Mouse (Mus musculus): ENCODE measurements around the gene Syne1.
"Not testable (repeated sequence)": the region's sequence is repeated elsewhere in the genome, so short reads cannot be mapped to it uniquely, and the experiment has no call there.

Gene Syne1

GRCm38 (mm10) chr10:5515330-5515729 lies 36.0 kb downstream of the Syne1 start:
- DNase-seq, result no peak

- no peak for DNase-seq
Observed at GRCm38 (mm10) chr10:5514134-5514533, 37.1 kb downstream of the Syne1 start.

- peak in 1 of 2 experiments; percentile 20 for DNase-seq
Observed at GRCm38 (mm10) chr10:5512285-5512684, 39.0 kb downstream of the Syne1 start.

GRCm38 (mm10) chr10:5511403-5511802 lies 39.9 kb downstream of the Syne1 start:
- no peak for DNase-seq

GRCm38 (mm10) chr10:5507478-5507877 lies 43.8 kb downstream of the Syne1 start:
- no peak for DNase-seq

GRCm38 (mm10) chr10:5504761-5505160 lies 46.5 kb downstream of the Syne1 start:
- no peak for DNase-seq

- DNase-seq, result no peak
Observed at GRCm38 (mm10) chr10:5503909-5504308, 47.4 kb downstream of the Syne1 start.

GRCm38 (mm10) chr10:5499684-5500369 lies 51.5 kb downstream of the Syne1 start:
- DNase-seq, result not testable (repeated sequence)

GRCm38 (mm10) chr10:5497859-5498258 lies 53.4 kb downstream of the Syne1 start:
- DNase-seq, result no peak

- DNase-seq, result no peak
Observed at GRCm38 (mm10) chr10:5491050-5491449, 60.2 kb downstream of the Syne1 start.

GRCm38 (mm10) chr10:5490029-5490428 lies 61.3 kb downstream of the Syne1 start:
- DNase-seq, result no peak

GRCm38 (mm10) chr10:5488097-5488496 lies 63.2 kb downstream of the Syne1 start:
- no peak for DNase-seq

GRCm38 (mm10) chr10:5480552-5481550 lies 70.4 kb downstream of the Syne1 start:
- peak in 1 of 2 experiments; percentile 9 for DNase-seq

- peak in 1 of 2 experiments; percentile 20 for DNase-seq
Observed at GRCm38 (mm10) chr10:5480097-5480496, 71.2 kb downstream of the Syne1 start.

- no peak for DNase-seq
Observed at GRCm38 (mm10) chr10:5468638-5469037, 82.6 kb downstream of the Syne1 start.

- no peak for DNase-seq
Observed at GRCm38 (mm10) chr10:5453830-5454229, 97.5 kb downstream of the Syne1 start.

- DNase-seq, result no peak
Observed at GRCm38 (mm10) chr10:5449944-5450343, 101.3 kb downstream of the Syne1 start.

- DNase-seq, result no peak
Observed at GRCm38 (mm10) chr10:5447950-5448716, 103.1 kb downstream of the Syne1 start.

- no peak for DNase-seq
Observed at GRCm38 (mm10) chr10:5445313-5445712, 106.0 kb downstream of the Syne1 start.

GRCm38 (mm10) chr10:5443020-5443419 lies 108.3 kb downstream of the Syne1 start:
- DNase-seq, result no peak

GRCm38 (mm10) chr10:5439802-5440350 lies 111.4 kb downstream of the Syne1 start:
- DNase-seq, result no peak

- no peak for DNase-seq
Observed at GRCm38 (mm10) chr10:5437766-5438165, 113.5 kb downstream of the Syne1 start.

GRCm38 (mm10) chr10:5423984-5424383 lies 127.3 kb downstream of the Syne1 start:
- DNase-seq, result no peak
